Comparison of ENCODE assay signal across 25 mouse cellular contexts in the genomic region with DNA sequence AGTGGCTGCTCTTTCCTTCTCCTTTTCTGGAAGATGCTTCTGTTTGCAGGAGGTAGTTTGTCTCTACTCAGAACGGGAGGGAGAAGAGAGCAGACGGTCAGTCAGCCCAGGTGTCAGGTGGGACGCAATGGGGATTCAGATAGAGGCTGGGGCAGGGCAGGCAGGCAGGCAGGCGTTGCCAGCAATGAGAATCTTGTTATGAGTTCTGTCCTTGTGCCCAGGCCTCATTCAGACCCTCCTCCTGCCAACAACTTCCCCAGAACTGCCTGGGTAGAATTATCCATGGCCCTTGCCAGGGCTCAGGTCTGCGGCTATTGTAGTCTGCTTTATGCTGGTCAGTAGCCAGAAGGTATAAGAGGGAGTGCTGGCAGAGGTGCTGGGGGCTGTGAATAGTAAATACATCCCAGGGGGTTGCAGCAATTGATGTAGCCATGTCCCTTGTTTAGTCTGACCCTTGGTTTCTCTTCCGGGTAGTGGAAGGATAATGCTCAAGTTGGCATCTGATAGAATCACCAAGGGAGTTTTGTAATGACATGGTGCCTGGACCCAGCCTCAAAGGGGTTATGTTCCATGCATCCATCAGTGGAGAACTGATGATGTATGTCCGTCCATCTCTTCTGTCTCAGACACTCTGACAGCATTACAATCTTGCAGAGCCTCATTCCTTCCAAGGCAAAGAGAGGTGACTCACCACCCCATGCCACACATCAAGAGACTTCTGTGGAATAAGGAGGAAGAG.
DNase-seq lines count a peak whose midpoint lies in the region; ATAC-seq and TF ChIP-seq lines count a peak whose summit lies in the region.
"Had no signal": no experiment of that assay in that cellular context is flagged by ENCODE, and none has a peak within 500 bp of the region (broad histone marks: within the 10 kb centered on the region; RNA-seq: fewer than 3 reads in every experiment).

No protein-coding gene starts in this region.

- ATAC-seq in hindbrain, embryonic 16.5 days: peak; percentile 52; the same call in 1 of the 2 replicates
- no peak for ATAC-seq in hindbrain, embryonic 11.5 days (ENCODE audit: low FRiP score)
- ATAC-seq in stomach, embryonic 16.5 days (ENCODE audit: insufficient read depth, low FRiP score): peak; percentile 21; the same call in 1 of the 2 replicates
- ATAC-seq: intestine, embryonic 15.5 days had no signal

- 15% methylated on average over 7 of the region's 7 CpGs for WGBS in cerebellum, adult 2 months
- WGBS in hindbrain, embryonic 16.5 days: 72% methylated on average over 7 of the region's 7 CpGs
- 79% methylated on average over 7 of the region's 7 CpGs for WGBS in hindbrain, embryonic 11.5 days
- 71% methylated on average over 7 of the region's 7 CpGs for WGBS in stomach, embryonic 16.5 days

- H3K27ac ChIP-seq in cerebellum, adult 2 months (ENCODE audit: insufficient read depth, low read length): no peak overlapping the region
- no peak overlapping the region for H3K27ac ChIP-seq in hindbrain, embryonic 16.5 days (ENCODE audit: low read depth, low read length)
- H3K27ac ChIP-seq in hindbrain, embryonic 11.5 days (ENCODE audit: low read depth, low read length): no peak overlapping the region
- H3K27ac ChIP-seq in stomach, embryonic 16.5 days (ENCODE audit: low read length): no peak overlapping the region
- H3K27ac ChIP-seq: embryonic facial prominence, embryonic 10.5 days; heart, embryonic 13.5 days; intestine, embryonic 15.5 days; left cerebral cortex, adult 2 months; midbrain, embryonic 12.5 days had no signal

- H3K4me3 ChIP-seq in cerebellum, adult 2 months (replicated peaks; ENCODE audit: insufficient read depth, low read depth, low read length): no peak overlapping the region
- no peak overlapping the region for H3K4me3 ChIP-seq in hindbrain, embryonic 16.5 days (ENCODE audit: low read length)
- H3K4me3 ChIP-seq in hindbrain, embryonic 11.5 days (ENCODE audit: low read depth, low read length): no peak overlapping the region
- H3K4me3 ChIP-seq in stomach, embryonic 16.5 days (replicated peaks; ENCODE audit: low read length): no peak overlapping the region
- H3K4me3 ChIP-seq: embryonic facial prominence, embryonic 10.5 days; heart, embryonic 13.5 days; intestine, embryonic 15.5 days; left cerebral cortex, adult 2 months; midbrain, embryonic 12.5 days had no signal

- no peak for TF ChIP-seq POLR2A in cerebellum, adult 2 months (IDR thresholded peaks at IDR 0.05; ENCODE audit: borderline replicate concordance, insufficient read depth, low read length)

- no peaks in the 10 kb centered on the region for H3K36me3 ChIP-seq in hindbrain, embryonic 16.5 days (ENCODE audit: control insufficient read depth, insufficient read depth, low read length)
- no peaks in the 10 kb centered on the region for H3K36me3 ChIP-seq in hindbrain, embryonic 11.5 days (ENCODE audit: control insufficient read depth, insufficient read depth, low read length)
- H3K36me3 ChIP-seq in stomach, embryonic 16.5 days (ENCODE audit: control insufficient read depth, insufficient read depth, low read length): no peaks in the 10 kb centered on the region
- H3K36me3 ChIP-seq: embryonic facial prominence, embryonic 10.5 days; heart, embryonic 13.5 days; intestine, embryonic 15.5 days; midbrain, embryonic 12.5 days had no signal

- no peak overlapping the region for H3K9ac ChIP-seq in hindbrain, embryonic 16.5 days (ENCODE audit: low read depth, low read length)
- H3K9ac ChIP-seq in hindbrain, embryonic 11.5 days (ENCODE audit: low read depth, low read length): no peak overlapping the region
- H3K9ac ChIP-seq in stomach, embryonic 16.5 days (ENCODE audit: low read length): no peak overlapping the region
- H3K9ac ChIP-seq: heart, embryonic 13.5 days; intestine, embryonic 15.5 days; midbrain, embryonic 12.5 days had no signal

- TF ChIP-seq CTCF in cerebellum, adult 2 months (IDR thresholded peaks at IDR 0.05; ENCODE audit: borderline replicate concordance, insufficient read depth, low read depth, low read length): no peak

- no peak overlapping the region for H3K4me2 ChIP-seq in hindbrain, embryonic 16.5 days (ENCODE audit: low read length)
- H3K4me2 ChIP-seq in hindbrain, embryonic 11.5 days (replicated peaks; ENCODE audit: low read depth, low read length): no peak overlapping the region
- H3K4me2 ChIP-seq in stomach, embryonic 16.5 days (ENCODE audit: low read depth, low read length): no peak overlapping the region
- H3K4me2 ChIP-seq: heart, embryonic 13.5 days; intestine, embryonic 15.5 days; liver, embryonic 11.5 days had no signal

- no peaks in the 10 kb centered on the region for H3K9me3 ChIP-seq in hindbrain, embryonic 16.5 days (ENCODE audit: control insufficient read depth, low read length)
- H3K9me3 ChIP-seq in hindbrain, embryonic 11.5 days (ENCODE audit: control insufficient read depth, low read length): no peaks in the 10 kb centered on the region
- no peaks in the 10 kb centered on the region for H3K9me3 ChIP-seq in stomach, embryonic 16.5 days (replicated peaks; ENCODE audit: control insufficient read depth, low read length)
- H3K9me3 ChIP-seq: embryonic facial prominence, embryonic 10.5 days; heart, embryonic 13.5 days; intestine, embryonic 15.5 days; midbrain, embryonic 12.5 days had no signal

- peak; percentile 77 to 87 for DNase-seq in cerebellum, postnatal 10 days
- no peak for DNase-seq in cerebellum, adult 2 months
- no peak for DNase-seq in hindbrain, embryonic 11.5 days (ENCODE audit: low spot score)
- DNase-seq in urinary bladder, postnatal 14 days (ENCODE audit: low spot score): peak; percentile 10
- DNase-seq in urinary bladder, postnatal 4 days (ENCODE audit: low spot score in 2 of 2): no peak
- DNase-seq in layer of hippocampus, postnatal 25 days (ENCODE audit: extremely low spot score in 1 of 2, low spot score in 1 of 2): no peak
- DNase-seq: adrenal gland, postnatal 25 days; cerebellum, adult 11-12 months; gastrocnemius, postnatal 10 days; heart, adult 11 months; heart, postnatal 36 days; kidney, adult 9 months; kidney, postnatal 36 days; lung, adult 18-20 months; lung, postnatal 36 days; thymus, adult 18-20 months had no signal

- H3K4me1 ChIP-seq in cerebellum, adult 2 months (ENCODE audit: control insufficient read depth, insufficient read depth, low read length): no peaks in the 10 kb centered on the region; the same call in 1 of the 2 replicates
- H3K4me1 ChIP-seq in hindbrain, embryonic 16.5 days (ENCODE audit: control insufficient read depth, insufficient read depth, low read depth, low read length): peaks cover 14% of the 10 kb centered on the region
- peaks cover 6% of the 10 kb centered on the region; the same call in 1 of the 2 replicates for H3K4me1 ChIP-seq in hindbrain, embryonic 11.5 days (replicated peaks; ENCODE audit: control insufficient read depth, insufficient read depth, low read length)
- no peaks in the 10 kb centered on the region for H3K4me1 ChIP-seq in stomach, embryonic 16.5 days (ENCODE audit: control insufficient read depth, insufficient read depth, low read length)

- no peaks in the 10 kb centered on the region; the same call in 1 of the 2 replicates for H3K27me3 ChIP-seq in cerebellum, adult 2 months (ENCODE audit: control insufficient read depth, insufficient read depth, low read length)
- no peaks in the 10 kb centered on the region for H3K27me3 ChIP-seq in hindbrain, embryonic 16.5 days (replicated peaks; ENCODE audit: control insufficient read depth, insufficient read depth, low read length)
- H3K27me3 ChIP-seq in hindbrain, embryonic 11.5 days (ENCODE audit: control insufficient read depth, insufficient read depth, low read length): no peaks in the 10 kb centered on the region
- H3K27me3 ChIP-seq in stomach, embryonic 16.5 days (ENCODE audit: control insufficient read depth, insufficient read depth, low read length): no peaks in the 10 kb centered on the region; the same call in 1 of the 2 replicates
- H3K27me3 ChIP-seq: CH12.LX; intestine, embryonic 15.5 days had no signal

Comparison
In these comparisons a context has a peak if more than half of its experiments do, and no peak if none do; other contexts are left out.
1. DNase-seq: peak in cerebellum, postnatal 10 days (2 of 2) and urinary bladder, postnatal 14 days (single experiment); none in cerebellum, adult 2 months (0 of 2), hindbrain, embryonic 11.5 days (single experiment), urinary bladder, postnatal 4 days (0 of 2) and layer of hippocampus, postnatal 25 days (0 of 2).